Mouse (Mus musculus) effector memory CD4-positive, alpha-beta T cell, adult 7 months (primary cell): ENCODE results near the gene Ifrd2. TPM values are rescaled to one million over a fixed set of nuclear protein-coding genes. Genes with fewer than 3 reads are reported as not detected.

Source experiments
- polyA plus RNA-seq: library from polyadenylated mRNA; unstranded; fragments of 100-300 nt; shearing (Covaris generic); gene quantifications from one replicate; pipeline ENCODE4 v1.2.1, GENCODE M21; 2017

Gene Ifrd2
- 17.4 TPM for polyA plus RNA-seq

GRCm38 (mm10) chr9:107586974-107587832, at the start of gene Ifrd2:
Gene Ifrd2 (plus strand): TSS chr9:107587642.

GRCm38 (mm10) chr9:107541474-107542351, 45.7 kb upstream of the Ifrd2 start, which contains the start of the genes Cyb561d2 and Nprl2:
Gene Cyb561d2 (minus strand): TSS chr9:107542193.
Gene Nprl2 (plus strand): TSS chr9:107542226.

GRCm38 (mm10) chr9:107547026-107547425, 40.4 kb upstream of the Ifrd2 start, which contains the start of gene Zmynd10:
Gene Zmynd10 (plus strand): TSS chr9:107547298.

GRCm38 (mm10) chr9:107551117-107551889, 36.1 kb upstream of the Ifrd2 start, which contains the start of gene Rassf1:
Gene Rassf1 (plus strand): TSS chr9:107551555.

GRCm38 (mm10) chr9:107563029-107563581, 24.3 kb upstream of the Ifrd2 start, which contains the start of gene Tusc2:
Gene Tusc2 (plus strand): TSS chr9:107563255.

GRCm38 (mm10) chr9:107567702-107568319, 19.6 kb upstream of the Ifrd2 start, which contains the start of gene Hyal2:
Gene Hyal2 (plus strand): TSS chr9:107567945.

GRCm38 (mm10) chr9:107576357-107577107, 10.9 kb upstream of the Ifrd2 start, which contains the start of gene Hyal1:
Gene Hyal1 (plus strand): TSS chr9:107576927.

GRCm38 (mm10) chr9:107578587-107578986, 8.9 kb upstream of the Ifrd2 start, which contains the start of gene Naa80:
Gene Naa80 (plus strand): TSS chr9:107578887.

GRCm38 (mm10) chr9:107580501-107581317, 6.7 kb upstream of the Ifrd2 start, which contains the start of gene Hyal3:
Gene Hyal3 (plus strand): TSS chr9:107580818.

GRCm38 (mm10) chr9:107608741-107609432, 21.4 kb downstream of the Ifrd2 start, which contains the start of gene Sema3b:
Gene Sema3b (minus strand): TSS chr9:107609229.

GRCm38 (mm10) chr9:107635279-107636028, 48.0 kb downstream of the Ifrd2 start, which contains the start of gene Gnai2:
Gene Gnai2 (minus strand): TSS chr9:107635367.

Other genes starting within 250 kb of the Ifrd2 start
- gene Hemk1, start 249.3 kb upstream of the Ifrd2 start, polyA plus RNA-seq: 10.6 TPM
- gene 6430571L13Rik, start 247.0 kb upstream of the Ifrd2 start, polyA plus RNA-seq: 0.56 TPM
- gene Cacna2d2, start 188.0 kb upstream of the Ifrd2 start, polyA plus RNA-seq: 0.13 TPM
- 67.0 TPM for gene Tmem115, start 53.7 kb upstream of the Ifrd2 start, polyA plus RNA-seq
- 25.0 TPM for gene Cyb561d2, start 45.4 kb upstream of the Ifrd2 start, polyA plus RNA-seq
- 57.8 TPM for gene Nprl2, start 45.4 kb upstream of the Ifrd2 start, polyA plus RNA-seq
- gene Zmynd10, start 40.3 kb upstream of the Ifrd2 start, polyA plus RNA-seq: 1.2 TPM
- 112 TPM for gene Rassf1, start 36.1 kb upstream of the Ifrd2 start, polyA plus RNA-seq
- gene Tusc2, start 24.4 kb upstream of the Ifrd2 start, polyA plus RNA-seq: 39.9 TPM
- gene Hyal2, start 19.7 kb upstream of the Ifrd2 start, polyA plus RNA-seq: 3.0 TPM
- gene Hyal1, start 10.7 kb upstream of the Ifrd2 start, polyA plus RNA-seq: 2.7 TPM
- gene Naa80, start 8.8 kb upstream of the Ifrd2 start, polyA plus RNA-seq: 9.8 TPM
- gene Hyal3, start 6.8 kb upstream of the Ifrd2 start, polyA plus RNA-seq: 1.5 TPM
- gene Sema3b, start 21.6 kb downstream of the Ifrd2 start, polyA plus RNA-seq: 0.15 TPM
- 578 TPM for gene Gnai2, start 47.7 kb downstream of the Ifrd2 start, polyA plus RNA-seq
- not detected for gene Slc38a3, start 81.9 kb downstream of the Ifrd2 start, polyA plus RNA-seq
- 3.6 TPM for gene Gnat1, start 92.1 kb downstream of the Ifrd2 start, polyA plus RNA-seq
- gene Sema3f, start 122.8 kb downstream of the Ifrd2 start, polyA plus RNA-seq: not detected
- 229 TPM for gene Rbm5, start 183.4 kb downstream of the Ifrd2 start, polyA plus RNA-seq